Mouse (Mus musculus): Measurements from ENCODE around the gene Lyzl6.

Gene Lyzl6

GRCm38 (mm10) chr11:103643211-103643610, 4.5 kb upstream of the Lyzl6 start:
- no peak for DNase-seq (ENCODE audit: low spot score)

GRCm38 (mm10) chr11:103639407-103639946, 787 bp upstream of the Lyzl6 start:
- no peak for DNase-seq (ENCODE audit: low spot score)

- DNase-seq (ENCODE audit: low spot score), result no peak
These were observed 2.4 kb downstream of the Lyzl6 start for GRCm38 (mm10) chr11:103636261-103636660.

- DNase-seq (ENCODE audit: low spot score), result no peak
These were observed 3.2 kb downstream of the Lyzl6 start for GRCm38 (mm10) chr11:103635481-103635880.

GRCm38 (mm10) chr11:103634806-103635205, 3.9 kb downstream of the Lyzl6 start:
- no peak for DNase-seq (ENCODE audit: low spot score)

GRCm38 (mm10) chr11:103627453-103627852, 11.2 kb downstream of the Lyzl6 start:
- no peak for DNase-seq (ENCODE audit: low spot score)

- DNase-seq (ENCODE audit: low spot score), result no peak
These were observed 17.6 kb downstream of the Lyzl6 start, which contains the start of gene Gm884 for GRCm38 (mm10) chr11:103621040-103621439. Gene Gm884 (minus strand): TSS chr11:103621140.

GRCm38 (mm10) chr11:103610772-103611171, 27.9 kb downstream of the Lyzl6 start:
- DNase-seq (ENCODE audit: low spot score), result no peak

GRCm38 (mm10) chr11:103606611-103607010, 32.1 kb downstream of the Lyzl6 start:
- DNase-seq (ENCODE audit: low spot score), result no peak

Data from layer of hippocampus, adult 9-10 months (tissue).